Mouse (Mus musculus): ENCODE results near the gene Egfem1. TPM values are rescaled to one million over a fixed set of nuclear protein-coding genes. Genes with fewer than 3 reads are reported as not detected.

Gene Egfem1
- polyA plus RNA-seq, 1 experiment from 2014 or later, result 16.5 TPM

DNA sequence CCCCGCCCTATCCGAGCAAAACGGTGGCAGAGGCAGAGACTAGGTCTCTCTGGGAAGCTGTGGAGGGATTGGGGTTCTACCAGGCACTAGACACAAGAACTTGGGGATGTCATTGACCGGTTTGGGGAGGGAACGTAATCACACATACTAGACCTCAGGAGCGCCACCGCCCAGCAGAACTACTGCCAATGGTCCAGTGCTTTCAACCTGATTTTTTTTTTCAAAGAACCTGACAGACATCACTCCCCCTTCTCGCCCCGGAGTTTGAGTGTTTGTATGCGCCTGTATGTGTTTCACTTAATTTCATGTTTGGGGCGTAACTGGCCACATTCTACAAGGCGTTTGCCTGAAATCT is 1.1 kb downstream of the Egfem1 start:
- Histone ChIP-seq H3K9ac (peak overlapping the region; percentile 31), H3K4me3 (peak overlapping the region; percentile 54), H3K4me1 (peaks cover 15% of the 10 kb centered on the region), H3K27ac (no peak overlapping the region), H3K36me3 (no peaks in the 10 kb centered on the region), H3K27me3 (peaks cover 39% of the 10 kb centered on the region), H3K4me2 (peak overlapping the region; percentile 94), H3K9me3 (no peaks in the 10 kb centered on the region)
- 3% methylated on average over 12 of the region's 12 CpGs for WGBS
- ATAC-seq (ENCODE audit: borderline replicate concordance, extremely low read depth, low FRiP score, low TSS enrichment), result no peak

DNA sequence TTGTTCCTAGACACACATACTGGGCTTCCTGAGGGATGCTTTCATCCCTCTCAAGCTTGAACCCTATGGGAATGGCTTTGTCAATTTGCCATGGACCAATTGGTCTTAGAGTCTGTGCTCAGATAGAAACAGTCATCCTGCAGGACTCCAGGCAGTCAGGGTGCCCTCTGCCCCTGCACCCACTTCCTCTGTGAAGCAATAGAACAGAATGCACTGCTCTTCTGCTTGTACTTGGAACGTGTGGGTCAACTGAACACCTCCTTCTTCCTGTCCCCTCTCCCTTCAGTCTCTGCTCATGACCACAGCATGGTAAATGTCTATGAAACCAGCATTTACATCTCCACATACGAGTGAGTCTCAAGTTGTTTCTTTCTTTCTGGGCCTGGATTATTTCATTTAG is 16.6 kb downstream of the Egfem1 start:
- no peaks in the 10 kb centered on the region for H3K9me3 ChIP-seq
- H3K4me2 ChIP-seq, result no peak overlapping the region
- H3K9ac ChIP-seq, result no peak overlapping the region
- no peaks in the 10 kb centered on the region for H3K36me3 ChIP-seq
- no peak for ATAC-seq (ENCODE audit: borderline replicate concordance, extremely low read depth, low FRiP score, low TSS enrichment)
- 41% methylated on average over 2 of the region's 2 CpGs for WGBS
- H3K27me3 ChIP-seq, result no peaks in the 10 kb centered on the region
- H3K4me3 ChIP-seq, result no peak overlapping the region
- no peaks in the 10 kb centered on the region for H3K4me1 ChIP-seq
- H3K27ac ChIP-seq, result no peak overlapping the region

DNA sequence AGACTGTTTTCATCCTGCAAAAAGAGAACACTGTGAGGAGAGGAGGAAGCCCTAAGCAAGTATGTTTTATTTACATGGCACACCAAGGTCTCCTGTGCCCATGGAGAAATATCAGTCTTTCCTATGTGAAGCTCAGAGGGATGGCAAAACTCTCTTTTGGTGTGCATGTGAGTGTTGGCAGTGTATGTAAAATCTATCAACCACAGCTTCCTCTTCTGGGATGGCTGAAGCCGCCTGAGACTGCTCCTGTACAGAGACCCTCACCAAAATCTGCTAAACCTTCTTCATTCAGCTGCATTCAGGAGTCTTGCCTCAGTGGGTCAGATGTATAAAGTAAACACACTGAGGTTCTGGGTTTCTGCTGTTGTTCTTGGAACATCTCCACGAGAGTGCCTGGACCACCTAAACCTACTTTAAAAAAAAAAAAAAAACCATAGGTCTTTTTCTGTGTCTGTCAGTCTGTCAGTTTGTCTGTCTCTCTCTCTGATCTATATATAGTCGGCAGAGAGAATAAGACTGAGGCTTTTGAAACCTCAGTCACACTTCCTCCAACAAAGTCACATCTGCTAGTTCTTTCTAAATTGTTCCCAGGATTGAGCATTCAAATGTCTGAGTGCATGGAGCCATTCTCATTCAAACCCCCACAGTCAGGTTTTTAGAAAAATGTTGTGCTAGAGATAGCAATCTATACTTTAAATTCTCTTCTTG is 24.3 kb downstream of the Egfem1 start:
- H3K9ac ChIP-seq, result no peak overlapping the region

DNA sequence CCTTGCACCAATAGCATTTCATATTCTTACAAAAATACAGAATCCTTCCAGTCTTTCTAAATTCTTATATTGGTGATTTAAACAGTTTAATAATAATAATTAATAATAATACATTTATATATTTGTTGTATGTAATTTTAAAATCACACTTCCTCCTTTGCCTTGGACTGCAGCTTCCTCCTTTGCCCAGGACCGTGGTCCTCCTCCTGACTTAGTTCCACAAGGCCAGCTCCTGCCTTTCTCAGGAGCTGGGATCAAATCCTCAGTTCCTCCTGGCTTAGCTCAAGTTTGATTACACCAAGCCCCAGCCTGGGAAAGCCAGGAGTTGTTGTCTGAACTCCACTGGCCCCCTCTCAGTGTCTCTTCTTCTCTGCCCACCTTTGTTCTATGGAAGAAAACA is 25.3 kb downstream of the Egfem1 start:
- H3K36me3 ChIP-seq, result no peaks in the 10 kb centered on the region
- no peak for ATAC-seq (ENCODE audit: borderline replicate concordance, extremely low read depth, low FRiP score, low TSS enrichment)
- H3K27ac ChIP-seq, result no peak overlapping the region
- H3K4me1 ChIP-seq, result no peaks in the 10 kb centered on the region
- 69% methylated on average over 1 of the region's 1 CpGs for WGBS
- H3K27me3 ChIP-seq, result no peaks in the 10 kb centered on the region
- H3K9ac ChIP-seq, result no peak overlapping the region
- H3K4me3 ChIP-seq, result no peak overlapping the region
- no peaks in the 10 kb centered on the region for H3K9me3 ChIP-seq
- H3K4me2 ChIP-seq, result no peak overlapping the region

More for the DNA sequence above, 24.3 kb downstream of the Egfem1 start:
- no peaks in the 10 kb centered on the region for H3K4me1 ChIP-seq
- 71% methylated on average over 3 of the region's 3 CpGs for WGBS
- no peaks in the 10 kb centered on the region for H3K27me3 ChIP-seq
- ATAC-seq (ENCODE audit: borderline replicate concordance, extremely low read depth, low FRiP score, low TSS enrichment), result no peak
- H3K27ac ChIP-seq, result no peak overlapping the region
- H3K36me3 ChIP-seq, result no peaks in the 10 kb centered on the region
- no peak overlapping the region for H3K4me2 ChIP-seq
- H3K4me3 ChIP-seq, result no peak overlapping the region
- no peaks in the 10 kb centered on the region for H3K9me3 ChIP-seq

DNA sequence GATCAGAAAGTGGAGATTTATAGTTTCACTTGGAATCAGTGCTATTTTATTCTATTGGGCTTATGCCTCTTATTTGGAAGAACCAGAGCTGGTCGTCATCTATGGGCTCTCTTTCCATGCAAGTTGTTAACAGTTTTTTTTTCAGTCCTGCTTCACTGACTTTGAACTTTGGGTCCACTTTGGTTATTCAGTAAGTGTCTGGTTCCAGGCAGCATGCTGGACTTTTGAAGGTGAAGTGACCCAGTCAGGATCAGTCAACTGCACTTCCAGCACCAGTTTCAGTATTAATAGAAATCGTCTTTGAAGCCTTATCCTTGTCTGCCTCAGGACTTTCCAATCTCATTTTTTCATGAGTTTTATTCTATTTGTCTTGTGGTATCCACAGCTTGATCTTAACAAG is 28.5 kb downstream of the Egfem1 start:
- Histone ChIP-seq H3K4me2 (no peak overlapping the region), H3K27me3 (no peaks in the 10 kb centered on the region), H3K9me3 (no peaks in the 10 kb centered on the region), H3K4me3 (no peak overlapping the region), H3K36me3 (no peaks in the 10 kb centered on the region), H3K9ac (no peak overlapping the region), H3K27ac (no peak overlapping the region), H3K4me1 (no peaks in the 10 kb centered on the region)
- WGBS, result 71% methylated on average over 2 of the region's 2 CpGs
- no peak for ATAC-seq (ENCODE audit: borderline replicate concordance, extremely low read depth, low FRiP score, low TSS enrichment)

DNA sequence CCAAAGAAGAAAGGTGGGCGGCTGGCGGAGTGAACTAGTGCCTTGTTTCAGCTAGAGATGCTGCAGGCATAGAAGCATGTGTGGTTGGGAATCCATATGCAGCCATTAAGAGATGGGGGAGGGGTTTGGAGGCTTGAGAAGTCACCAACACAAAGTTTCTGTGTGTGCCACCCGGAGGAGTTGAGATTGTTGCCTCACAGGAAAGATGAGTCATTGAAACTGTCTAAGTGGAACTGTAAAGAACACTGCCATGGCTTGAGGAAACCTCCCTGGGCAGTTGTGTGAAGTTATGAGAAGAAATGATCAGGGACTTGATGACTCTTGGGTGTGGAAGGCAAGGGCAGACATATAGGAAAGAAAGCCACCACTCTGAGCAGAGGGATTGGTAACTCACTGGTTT is 32.7 kb downstream of the Egfem1 start:
- Histone ChIP-seq H3K27ac (no peak overlapping the region), H3K36me3 (no peaks in the 10 kb centered on the region), H3K4me1 (no peaks in the 10 kb centered on the region), H3K4me2 (no peak overlapping the region), H3K4me3 (no peak overlapping the region), H3K9me3 (no peaks in the 10 kb centered on the region), H3K9ac (no peak overlapping the region), H3K27me3 (no peaks in the 10 kb centered on the region)
- WGBS, result 82% methylated on average over 3 of the region's 3 CpGs
- ATAC-seq (ENCODE audit: borderline replicate concordance, extremely low read depth, low FRiP score, low TSS enrichment), result no peak

DNA sequence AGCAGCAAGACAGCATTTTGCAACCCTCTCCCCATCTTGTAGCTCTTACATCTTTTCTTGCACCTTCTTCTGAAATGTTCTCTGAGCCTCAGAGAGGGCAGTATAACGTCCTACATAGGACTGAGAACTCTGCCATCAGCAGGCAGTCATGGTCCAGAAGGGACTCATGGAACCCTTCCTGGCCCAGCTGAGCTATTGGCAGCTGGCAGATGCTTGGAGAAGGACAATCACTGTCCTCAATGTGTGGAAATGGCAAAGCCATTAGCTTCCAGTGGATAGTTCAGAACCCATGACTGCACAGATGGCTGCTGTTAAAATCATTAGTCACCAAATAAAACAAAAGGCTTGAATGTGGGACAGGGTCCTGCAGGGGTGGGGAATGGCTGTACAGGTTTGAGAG is 35.6 kb downstream of the Egfem1 start:
- Histone ChIP-seq H3K4me1 (no peaks in the 10 kb centered on the region), H3K4me2 (no peak overlapping the region), H3K4me3 (no peak overlapping the region), H3K9ac (no peak overlapping the region), H3K36me3 (no peaks in the 10 kb centered on the region), H3K27ac (no peak overlapping the region), H3K27me3 (no peaks in the 10 kb centered on the region), H3K9me3 (no peaks in the 10 kb centered on the region)
- ATAC-seq (ENCODE audit: borderline replicate concordance, extremely low read depth, low FRiP score, low TSS enrichment), result no peak
- WGBS, result 59% methylated on average over 1 of the region's 1 CpGs

DNA sequence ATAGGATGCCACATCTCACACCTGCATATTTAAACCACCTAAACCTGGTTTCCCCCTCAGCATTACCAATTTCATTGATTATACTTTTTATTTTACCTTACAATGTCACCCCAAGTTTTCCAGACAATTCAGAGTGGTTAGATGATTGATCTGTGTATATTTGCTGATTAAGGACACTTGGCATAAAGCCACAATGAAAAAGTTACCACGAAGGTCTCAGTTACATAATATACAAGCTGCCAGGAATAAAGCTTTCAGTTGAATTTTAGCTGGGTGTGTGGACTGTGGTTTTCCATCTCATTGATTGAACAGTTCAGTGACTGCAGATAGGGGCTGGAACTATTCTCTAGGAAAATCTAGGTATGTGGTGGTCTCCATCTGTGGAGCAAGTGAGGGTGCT is 40.7 kb downstream of the Egfem1 start:
- Histone ChIP-seq H3K4me1 (no peaks in the 10 kb centered on the region), H3K27ac (no peak overlapping the region), H3K36me3 (no peaks in the 10 kb centered on the region), H3K9ac (no peak overlapping the region), H3K9me3 (no peaks in the 10 kb centered on the region), H3K4me2 (no peak overlapping the region), H3K27me3 (no peaks in the 10 kb centered on the region), H3K4me3 (no peak overlapping the region)
- no peak for ATAC-seq (ENCODE audit: borderline replicate concordance, extremely low read depth, low FRiP score, low TSS enrichment)
- 31% methylated on average over 1 of the region's 1 CpGs for WGBS

DNA sequence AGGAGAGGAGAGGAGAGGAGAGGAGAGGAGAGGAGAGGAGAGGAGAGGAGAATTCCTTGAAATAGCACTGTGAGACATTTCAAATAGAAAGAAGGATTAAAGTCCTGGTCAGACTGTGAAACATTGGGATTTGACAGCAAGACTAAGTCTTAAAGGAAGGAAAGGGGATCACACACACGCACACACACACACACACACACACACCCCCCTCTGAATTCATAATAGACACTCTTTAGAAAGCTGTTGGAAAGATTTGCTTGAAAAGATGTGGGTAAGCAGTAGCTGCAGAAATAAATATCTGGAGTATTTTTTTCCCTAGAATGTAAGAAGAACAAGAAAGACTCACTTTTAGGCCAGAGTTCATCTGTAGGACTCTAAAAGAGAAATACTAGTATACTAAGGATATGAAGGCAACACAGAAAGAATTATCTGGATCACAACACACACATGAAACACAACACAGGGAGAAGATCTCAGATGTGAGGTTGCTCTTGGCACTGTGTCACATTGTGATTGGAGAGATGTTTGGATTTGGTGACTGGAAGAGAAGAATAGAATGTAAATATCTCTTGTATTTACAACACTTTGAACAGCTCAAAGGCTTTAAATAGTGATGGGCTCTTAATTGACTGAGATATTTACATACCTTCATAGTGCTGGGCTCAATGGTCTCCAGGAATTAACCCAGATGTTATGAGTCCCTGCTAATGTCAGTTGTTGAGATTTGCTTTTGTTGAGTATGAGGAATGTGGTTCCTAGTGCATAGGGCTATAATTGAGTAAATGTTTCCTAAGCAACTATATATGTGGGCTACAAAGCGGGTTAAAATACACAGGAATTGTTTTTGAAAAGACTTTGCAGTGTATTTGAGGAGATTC is 50.5 kb downstream of the Egfem1 start:
- Histone ChIP-seq H3K4me2 (no peak overlapping the region), H3K9ac (no peak overlapping the region), H3K9me3 (no peaks in the 10 kb centered on the region), H3K4me1 (0 out of 2 replicates have a peak, but pooled peaks cover 3% of the 10 kb centered on the region), H3K27ac (peak overlapping the region; percentile 52), H3K27me3 (no peaks in the 10 kb centered on the region), H3K36me3 (no peaks in the 10 kb centered on the region), H3K4me3 (no peak overlapping the region)
- 38% methylated on average over 2 of the region's 2 CpGs for WGBS
- peak; percentile 86 for ATAC-seq (ENCODE audit: borderline replicate concordance, extremely low read depth, low FRiP score, low TSS enrichment)

DNA sequence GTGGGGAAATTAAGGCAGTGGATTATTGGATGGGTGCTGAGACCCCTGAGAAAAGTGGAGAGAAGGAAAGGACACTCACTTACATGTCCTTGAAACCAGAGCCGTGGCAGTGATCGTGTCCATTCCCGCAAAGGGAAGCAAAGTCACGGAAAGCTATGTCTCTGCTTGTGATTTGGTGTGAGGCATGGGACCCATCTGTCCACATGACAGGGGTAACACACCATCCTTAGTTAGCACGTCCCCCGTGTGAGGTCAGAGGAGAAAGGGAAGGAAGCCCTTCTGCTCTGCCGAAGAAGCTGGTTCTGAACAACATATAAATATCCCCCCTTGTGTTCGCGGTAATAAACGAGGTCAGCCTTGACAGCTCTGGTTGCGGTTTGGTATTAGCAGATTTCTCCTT is 52.7 kb downstream of the Egfem1 start:
- 0 out of 2 replicates have a peak overlapping the region, but pooled peaks have one; percentile 24 for H3K27ac ChIP-seq
- H3K9me3 ChIP-seq, result no peaks in the 10 kb centered on the region
- no peak overlapping the region for H3K9ac ChIP-seq
- H3K4me3 ChIP-seq, result no peak overlapping the region
- H3K27me3 ChIP-seq, result no peaks in the 10 kb centered on the region
- WGBS, result 29% methylated on average over 11 of the region's 11 CpGs
- no peaks in the 10 kb centered on the region for H3K36me3 ChIP-seq
- H3K4me2 ChIP-seq, result peak overlapping the region; percentile 35
- ATAC-seq (ENCODE audit: borderline replicate concordance, extremely low read depth, low FRiP score, low TSS enrichment), result peak; percentile 63
- 0 out of 2 replicates have a peak, but pooled peaks cover 3% of the 10 kb centered on the region for H3K4me1 ChIP-seq

DNA sequence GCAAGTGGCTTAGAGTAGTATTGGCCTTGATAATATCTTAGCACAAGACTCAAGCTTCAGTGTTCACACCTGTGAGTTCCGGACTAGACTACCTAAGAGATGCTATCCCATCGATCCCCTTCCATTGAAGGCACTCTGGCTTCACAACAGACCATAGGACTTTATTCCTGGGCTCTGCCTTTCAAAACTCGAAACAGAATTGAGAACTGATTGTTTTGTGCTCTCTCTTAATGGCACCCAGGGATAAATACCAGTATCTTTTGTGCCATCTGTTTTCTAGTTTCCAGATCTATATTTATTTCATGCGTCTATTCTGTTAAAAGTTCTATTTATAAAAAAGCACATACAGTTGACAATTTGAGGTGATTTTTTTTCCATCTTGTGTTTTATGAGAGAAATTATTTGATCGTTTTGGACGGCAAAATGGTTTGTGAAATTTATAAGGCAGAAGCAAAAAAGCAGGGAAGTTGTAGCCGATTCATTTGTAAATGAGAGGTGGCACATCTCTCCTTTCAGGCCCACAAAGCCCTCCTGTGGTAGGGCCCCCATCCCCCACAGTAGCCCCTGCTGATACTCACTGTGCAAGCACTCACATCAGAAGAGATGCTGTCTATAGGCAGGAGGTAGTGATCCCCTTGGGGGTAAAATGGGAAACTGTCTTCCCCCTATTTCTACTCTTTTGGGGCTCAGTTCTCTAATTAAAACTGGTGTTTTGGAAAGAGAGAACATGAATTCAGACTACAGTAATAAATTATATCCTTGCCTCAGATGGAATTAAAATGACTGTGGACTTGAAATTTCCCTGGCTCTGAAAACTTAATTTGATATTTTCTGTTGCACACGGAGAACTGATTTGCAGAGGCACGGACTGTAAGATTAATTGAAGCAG is 53.6 kb downstream of the Egfem1 start:
- Histone ChIP-seq H3K4me3 (no peak overlapping the region), H3K4me2 (peak overlapping the region; percentile 35), H3K36me3 (no peaks in the 10 kb centered on the region), H3K4me1 (0 out of 2 replicates have a peak, but pooled peaks cover 3% of the 10 kb centered on the region), H3K27ac (no peak overlapping the region), H3K27me3 (no peaks in the 10 kb centered on the region), H3K9me3 (no peaks in the 10 kb centered on the region), H3K9ac (no peak overlapping the region)
- no peak for ATAC-seq (ENCODE audit: borderline replicate concordance, extremely low read depth, low FRiP score, low TSS enrichment)
- 54% methylated on average over 9 of the region's 9 CpGs for WGBS
